Mouse (Mus musculus): ENCODE results near the gene Ccrl2. TPM values are rescaled to one million over a fixed set of nuclear protein-coding genes. Genes with fewer than 3 reads are reported as not detected.

Ccrl2 gene
- polyA plus RNA-seq, 1 experiment, result 1.9 TPM

- Histone ChIP-seq H3K4me1 (ENCODE audit: control insufficient read depth, insufficient read depth, low read length) (no peaks in the 10 kb centered on the region), H3K27ac (ENCODE audit: insufficient read depth, low read length) (0 out of 2 replicates have a peak overlapping the region, but pooled peaks have one; percentile 1), H3K4me3 (ENCODE audit: insufficient read depth, low read length) (no peak overlapping the region)
- TF ChIP-seq CTCF (IDR thresholded peaks at IDR 0.05; ENCODE audit: extremely low read depth, insufficient read depth, low read length) (no peak), POLR2A (IDR thresholded peaks at IDR 0.05; ENCODE audit: extremely low read depth, insufficient read depth, low read length) (no peak)
These were observed 8.9 kb downstream of the Ccrl2 start for GRCm38 (mm10) chr9:111048452-111048851.

GRCm38 (mm10) chr9:111047266-111047665 is 10.1 kb downstream of the Ccrl2 start:
- TF ChIP-seq CTCF (IDR thresholded peaks at IDR 0.05; ENCODE audit: extremely low read depth, insufficient read depth, low read length), result no peak
- TF ChIP-seq POLR2A (IDR thresholded peaks at IDR 0.05; ENCODE audit: extremely low read depth, insufficient read depth, low read length), result no peak
- no peak overlapping the region for H3K4me3 ChIP-seq (ENCODE audit: insufficient read depth, low read length)

GRCm38 (mm10) chr9:111046222-111046621 is 11.1 kb downstream of the Ccrl2 start:
- Histone ChIP-seq H3K27ac (ENCODE audit: insufficient read depth, low read length) (no peak overlapping the region), H3K4me3 (ENCODE audit: insufficient read depth, low read length) (no peak overlapping the region), H3K4me1 (ENCODE audit: control insufficient read depth, insufficient read depth, low read length) (no peaks in the 10 kb centered on the region)
- TF ChIP-seq POLR2A (IDR thresholded peaks at IDR 0.05; ENCODE audit: extremely low read depth, insufficient read depth, low read length), result no peak
- no peak for TF ChIP-seq CTCF (IDR thresholded peaks at IDR 0.05; ENCODE audit: extremely low read depth, insufficient read depth, low read length)

More at GRCm38 (mm10) chr9:111047266-111047665, 10.1 kb downstream of the Ccrl2 start:
- Histone ChIP-seq H3K4me1 (ENCODE audit: control insufficient read depth, insufficient read depth, low read length) (no peaks in the 10 kb centered on the region), H3K27ac (ENCODE audit: insufficient read depth, low read length) (no peak overlapping the region)

GRCm38 (mm10) chr9:111042266-111042665 is 15.1 kb downstream of the Ccrl2 start:
- Histone ChIP-seq H3K27ac (ENCODE audit: insufficient read depth, low read length) (no peak overlapping the region), H3K4me3 (ENCODE audit: insufficient read depth, low read length) (no peak overlapping the region), H3K4me1 (ENCODE audit: control insufficient read depth, insufficient read depth, low read length) (no peaks in the 10 kb centered on the region)
- TF ChIP-seq POLR2A (IDR thresholded peaks at IDR 0.05; ENCODE audit: extremely low read depth, insufficient read depth, low read length), result no peak
- no peak for TF ChIP-seq CTCF (IDR thresholded peaks at IDR 0.05; ENCODE audit: extremely low read depth, insufficient read depth, low read length)

- H3K4me1 ChIP-seq (ENCODE audit: control insufficient read depth, insufficient read depth, low read length), result no peaks in the 10 kb centered on the region
- no peak overlapping the region for H3K27ac ChIP-seq (ENCODE audit: insufficient read depth, low read length)
- TF ChIP-seq POLR2A (IDR thresholded peaks at IDR 0.05; ENCODE audit: extremely low read depth, insufficient read depth, low read length), result no peak
- TF ChIP-seq CTCF (IDR thresholded peaks at IDR 0.05; ENCODE audit: extremely low read depth, insufficient read depth, low read length), result no peak
- H3K4me3 ChIP-seq (ENCODE audit: insufficient read depth, low read length), result no peak overlapping the region
These were observed 17.4 kb downstream of the Ccrl2 start for GRCm38 (mm10) chr9:111039966-111040365.

- no peak overlapping the region for H3K4me3 ChIP-seq (ENCODE audit: insufficient read depth, low read length)
- no peaks in the 10 kb centered on the region for H3K4me1 ChIP-seq (ENCODE audit: control insufficient read depth, insufficient read depth, low read length)
- no peak for TF ChIP-seq POLR2A (IDR thresholded peaks at IDR 0.05; ENCODE audit: extremely low read depth, insufficient read depth, low read length)
- no peak for TF ChIP-seq CTCF (IDR thresholded peaks at IDR 0.05; ENCODE audit: extremely low read depth, insufficient read depth, low read length)
- H3K27ac ChIP-seq (ENCODE audit: insufficient read depth, low read length), result no peak overlapping the region
These were observed 23.6 kb downstream of the Ccrl2 start for GRCm38 (mm10) chr9:111033717-111034116.

- Histone ChIP-seq H3K27ac (ENCODE audit: insufficient read depth, low read length) (no peak overlapping the region), H3K4me1 (ENCODE audit: control insufficient read depth, insufficient read depth, low read length) (no peaks in the 10 kb centered on the region), H3K4me3 (ENCODE audit: insufficient read depth, low read length) (no peak overlapping the region)
- TF ChIP-seq POLR2A (IDR thresholded peaks at IDR 0.05; ENCODE audit: extremely low read depth, insufficient read depth, low read length), result no peak
- no peak for TF ChIP-seq CTCF (IDR thresholded peaks at IDR 0.05; ENCODE audit: extremely low read depth, insufficient read depth, low read length)
These were observed 30.5 kb downstream of the Ccrl2 start for GRCm38 (mm10) chr9:111026791-111027190.

- Histone ChIP-seq H3K4me3 (ENCODE audit: insufficient read depth, low read length) (no peak within 1 kb of the TSS), H3K27ac (ENCODE audit: insufficient read depth, low read length) (no peak within 1 kb of the TSS)
- TF ChIP-seq POLR2A (IDR thresholded peaks at IDR 0.05; ENCODE audit: extremely low read depth, insufficient read depth, low read length), result no peak
- TF ChIP-seq CTCF (IDR thresholded peaks at IDR 0.05; ENCODE audit: extremely low read depth, insufficient read depth, low read length), result no peak
These were observed 38.3 kb downstream of the Ccrl2 start, which contains the start of gene Ltf for GRCm38 (mm10) chr9:111019022-111019421. TSS of gene Ltf (plus strand) at chr9:111019271.

GRCm38 (mm10) chr9:111015658-111016057 is 41.7 kb downstream of the Ccrl2 start:
- Histone ChIP-seq H3K4me3 (ENCODE audit: insufficient read depth, low read length) (no peak overlapping the region), H3K4me1 (ENCODE audit: control insufficient read depth, insufficient read depth, low read length) (no peaks in the 10 kb centered on the region), H3K27ac (ENCODE audit: insufficient read depth, low read length) (no peak overlapping the region)
- TF ChIP-seq POLR2A (IDR thresholded peaks at IDR 0.05; ENCODE audit: extremely low read depth, insufficient read depth, low read length) (no peak), CTCF (IDR thresholded peaks at IDR 0.05; ENCODE audit: extremely low read depth, insufficient read depth, low read length) (no peak)

More at GRCm38 (mm10) chr9:111019022-111019421, 38.3 kb downstream of the Ccrl2 start, which contains the start of gene Ltf:
- no peaks in the 10 kb centered on the region for H3K4me1 ChIP-seq (ENCODE audit: control insufficient read depth, insufficient read depth, low read length)

GRCm38 (mm10) chr9:111012041-111012440 is 45.3 kb downstream of the Ccrl2 start:
- Histone ChIP-seq H3K4me1 (ENCODE audit: control insufficient read depth, insufficient read depth, low read length) (no peaks in the 10 kb centered on the region), H3K27ac (ENCODE audit: insufficient read depth, low read length) (no peak overlapping the region), H3K4me3 (ENCODE audit: insufficient read depth, low read length) (no peak overlapping the region)
- TF ChIP-seq POLR2A (IDR thresholded peaks at IDR 0.05; ENCODE audit: extremely low read depth, insufficient read depth, low read length), result no peak
- no peak for TF ChIP-seq CTCF (IDR thresholded peaks at IDR 0.05; ENCODE audit: extremely low read depth, insufficient read depth, low read length)
